Mouse (Mus musculus): ENCODE measurements around the gene Trpm3.

The Trpm3 gene

GRCm38 (mm10) chr19:23037499-23037898, 898.7 kb downstream of the Trpm3 start:
- DNase-seq (ENCODE audit: low spot score) = no peak

- DNase-seq (ENCODE audit: low spot score) = no peak
These were observed 899.5 kb downstream of the Trpm3 start for GRCm38 (mm10) chr19:23038321-23038720.

GRCm38 (mm10) chr19:23041483-23042167, 902.8 kb downstream of the Trpm3 start:
- DNase-seq (ENCODE audit: low spot score) = no peak

GRCm38 (mm10) chr19:23042168-23042733, 903.4 kb downstream of the Trpm3 start:
- no peak for DNase-seq (ENCODE audit: low spot score)

GRCm38 (mm10) chr19:23043699-23044098, 904.9 kb downstream of the Trpm3 start:
- no peak for DNase-seq (ENCODE audit: low spot score)
